Mouse (Mus musculus): Measurements from ENCODE around the gene Lmx1a.

DNA sequence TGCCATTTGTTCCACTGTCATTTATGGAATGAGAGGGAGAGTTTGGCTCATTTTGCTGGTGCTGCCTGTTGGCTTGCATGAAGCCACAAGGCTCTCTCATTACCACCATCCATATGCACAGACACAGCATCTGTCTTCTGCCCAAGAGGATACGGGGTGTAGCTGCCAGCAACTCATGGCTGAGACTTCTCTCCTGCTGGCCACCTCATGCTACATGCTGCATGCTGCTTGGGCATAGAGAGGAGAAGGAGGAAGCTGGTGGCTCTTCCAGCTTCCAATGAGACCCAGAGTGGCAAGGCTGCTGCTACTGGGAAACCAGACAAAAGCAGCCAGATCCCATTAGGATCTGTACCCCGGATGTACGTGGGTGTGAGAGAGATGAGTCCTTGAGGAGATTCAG lies 47.8 kb downstream of the Lmx1a start:
- TF ChIP-seq GATA1 (IDR thresholded peaks at IDR 0.05; ENCODE audit: low read length) (no peak), TAL1 (IDR thresholded peaks at IDR 0.05; ENCODE audit: low read length) (no peak)
